Mouse (Mus musculus) stomach, embryonic 14.5 days (tissue): ENCODE results near the gene Deup1. TPM values are rescaled to one million over a fixed set of nuclear protein-coding genes. Genes with fewer than 3 reads are reported as not detected.

ENCODE experiments used
- polyA plus RNA-seq: library from polyadenylated mRNA; unstranded; fragments of >200 nt; fragmentation: Nextera tagmentation; extraction: Ambion mirVana; gene quantifications from 2 replicates; pipeline ENCODE4 v1.2.1, GENCODE M21; 2014

Gene Deup1
- polyA plus RNA-seq, 1 experiment from 2014 or later: 0.55 TPM

Other genes with a start within 250 kb of the Deup1 start
- gene Smco4, start 134.5 kb downstream of the Deup1 start, polyA plus RNA-seq: 5.3 and 8.2 TPM in 2 replicates
- 24.3 and 28.7 TPM in 2 replicates for gene Slc36a4, start 81.8 kb upstream of the Deup1 start, polyA plus RNA-seq
- gene Mtnr1b, start 246.6 kb upstream of the Deup1 start, polyA plus RNA-seq: not detected in 2 replicates